Mouse (Mus musculus) liver, postnatal 0 days (tissue): ENCODE results near the gene 1700028K03Rik. TPM values are rescaled to one million over a fixed set of nuclear protein-coding genes. Genes with fewer than 3 reads are reported as not detected.

Source experiments
- ATAC-seq: fragments of 200-750 bp; cut with Nextera tagmentation; 2 replicates; pipeline ENCODE4 v1.8.0; 2017; ENCODE audit warnings: mild to moderate bottlenecking, moderate library complexity
- DNase-seq: peaks from one replicate; pipeline ENCODE4 v3.0.0-alpha.2; 2016
- H3K27ac ChIP-seq: fragments of 300-500 bp; sonication (generic); 2 replicates; pipeline ENCODE4 v1.5.1; 2014; ENCODE audit warnings: antibody characterized with exemption, moderate library complexity, mild to moderate bottlenecking, low read depth
- H3K27me3 ChIP-seq: fragments of 300-500 bp; sonication (generic); 2 replicates; pipeline ENCODE4 v1.6.1; 2014; ENCODE audit warnings: low read length, control low read depth, mixed read lengths; ENCODE audit not compliant: insufficient read depth
- H3K36me3 ChIP-seq: fragments of 300-500 bp; sonication (generic); replicated peaks from 2 replicates; pipeline ENCODE4 v1.6.1; 2014; ENCODE audit warnings: mild to moderate bottlenecking, control low read depth, low read length, moderate library complexity, mixed read lengths; ENCODE audit not compliant: insufficient read depth
- H3K4me1 ChIP-seq: fragments of 300-500 bp; sonication (generic); 2 replicates; pipeline ENCODE4 v1.6.1; 2014; ENCODE audit warnings: antibody characterized with exemption, mild to moderate bottlenecking, control low read depth; ENCODE audit not compliant: insufficient read depth
- H3K4me2 ChIP-seq: fragments of 300-500 bp; sonication (generic); 2 replicates; pipeline ENCODE4 v1.6.1; 2014; ENCODE audit warnings: low read depth, mild to moderate bottlenecking, low read length, moderate library complexity, mixed read lengths
- H3K4me3 ChIP-seq: fragments of 300-500 bp; sonication (generic); 2 replicates; pipeline ENCODE4 v1.5.1; 2014; ENCODE audit warnings: low read depth, low read length
- H3K9ac ChIP-seq: fragments of 300-500 bp; sonication (generic); replicated peaks from 2 replicates; pipeline ENCODE4 v1.6.1; 2014; ENCODE audit warnings: mild to moderate bottlenecking, moderate library complexity
- H3K9me3 ChIP-seq: fragments of 300-500 bp; sonication (generic); 2 replicates; pipeline ENCODE4 v1.6.1; 2016; ENCODE audit warnings: mild to moderate bottlenecking, control low read depth, low read length, mixed read lengths
- CTCF ChIP-seq: sonication (generic); IDR thresholded peaks from 2 replicates; pipeline ENCODE4 v1.5.1; 2016; ENCODE audit warnings: antibody characterized with exemption, low read depth
- EP300 ChIP-seq: IDR thresholded peaks from 2 replicates; pipeline ENCODE4 v1.6.1; 2016; ENCODE audit warnings: antibody characterized with exemption, low read depth, mild to moderate bottlenecking
- WGBS: fragments of 180-500 bp; shearing (Covaris S2); extraction: QIAGEN DNeasy Blood & Tissue Kit; methylation state at CpG from one replicate; pipeline ENCODE4 v1.1.7; 2014; ENCODE audit not compliant: insufficient replicate concordance; 5-methylcytosine and 5-hydroxymethylcytosine counted together
- polyA plus RNA-seq: library from polyadenylated mRNA; unstranded; fragments of >200 nt; fragmentation: Nextera tagmentation; extraction: Ambion mirVana; gene quantifications from 2 replicates; pipeline ENCODE4 v1.2.1, GENCODE M21; 2015

Gene 1700028K03Rik
- polyA plus RNA-seq, 1 experiment from 2014 or later = 0.09 TPM

- H3K36me3 ChIP-seq = peaks cover 3% of the 10 kb centered on the region
- no peaks in the 10 kb centered on the region for H3K9me3 ChIP-seq
- H3K4me3 ChIP-seq = no peak overlapping the region
- no peak overlapping the region for H3K27ac ChIP-seq
- DNase-seq (no peak), ATAC-seq (no peak)
- H3K4me1 ChIP-seq = no peaks in the 10 kb centered on the region
- H3K27me3 ChIP-seq = no peaks in the 10 kb centered on the region
- no peak overlapping the region for H3K9ac ChIP-seq
- no peak overlapping the region for H3K4me2 ChIP-seq
- 67% methylated on average over 5 of the region's 5 CpGs for WGBS
- TF ChIP-seq CTCF (no peak), EP300 (no peak)
Measured at GRCm38 (mm10) chr5:107554336-107554735, 19.8 kb downstream of the 1700028K03Rik start.

DNA sequence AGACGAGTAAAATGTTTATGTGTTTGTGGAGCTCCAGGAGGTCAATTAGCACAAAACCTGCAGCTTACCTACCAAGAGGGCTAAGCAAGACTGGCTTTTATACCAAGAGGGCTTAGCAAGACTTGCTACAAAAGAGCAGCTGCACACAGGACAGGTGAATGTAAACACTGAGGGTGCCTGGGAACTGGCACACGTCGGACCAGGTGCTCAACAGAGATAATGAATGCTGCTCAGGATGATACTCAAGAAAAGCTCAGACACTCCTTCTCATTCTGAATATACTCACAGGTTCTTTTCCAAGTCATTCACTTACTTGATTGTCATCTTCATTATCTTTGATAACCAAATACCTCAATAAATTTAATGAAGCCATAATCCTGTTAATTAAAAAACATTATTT is 22.5 kb downstream of the 1700028K03Rik start:
- ATAC-seq (peak; percentile 64), DNase-seq (no peak)
- no peaks in the 10 kb centered on the region for H3K27me3 ChIP-seq
- H3K27ac ChIP-seq = no peak overlapping the region
- no peaks in the 10 kb centered on the region for H3K4me1 ChIP-seq
- WGBS = 62% methylated on average over 3 of the region's 3 CpGs
- no peak overlapping the region for H3K9ac ChIP-seq
- H3K4me3 ChIP-seq = no peak overlapping the region
- peaks cover 9% of the 10 kb centered on the region for H3K36me3 ChIP-seq
- TF ChIP-seq CTCF (no peak), EP300 (peak; percentile 74; the same call in 1 of the 2 replicates)
- no peak overlapping the region for H3K4me2 ChIP-seq
- H3K9me3 ChIP-seq = no peaks in the 10 kb centered on the region

DNA sequence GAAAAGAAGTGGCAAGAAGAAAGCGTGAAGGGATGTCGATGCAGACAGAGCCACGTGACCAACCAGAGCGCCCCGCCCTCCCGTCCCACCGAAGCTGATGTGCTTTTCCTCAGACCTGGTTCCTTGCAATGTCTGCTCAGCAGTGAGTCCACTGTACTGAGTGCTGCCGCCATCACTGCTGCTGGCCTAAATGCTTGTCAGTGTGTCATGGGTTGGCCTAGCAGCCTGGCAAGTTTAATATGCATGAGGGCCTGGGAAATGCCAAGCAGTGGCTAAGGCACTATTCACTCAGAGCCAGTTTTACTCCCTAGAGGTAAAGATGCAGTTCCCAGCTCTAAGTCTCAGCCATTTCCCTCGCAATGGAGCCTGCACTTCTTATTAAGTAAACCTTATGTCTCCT is 34.6 kb downstream of the 1700028K03Rik start:
- Histone ChIP-seq H3K36me3 (peaks cover 12% of the 10 kb centered on the region), H3K9me3 (no peaks in the 10 kb centered on the region), H3K27ac (no peak overlapping the region), H3K9ac (no peak overlapping the region), H3K27me3 (no peaks in the 10 kb centered on the region), H3K4me1 (no peaks in the 10 kb centered on the region), H3K4me3 (no peak overlapping the region), H3K4me2 (no peak overlapping the region)
- WGBS = 89% methylated on average over 9 of the region's 9 CpGs
- ATAC-seq (no peak), DNase-seq (no peak)
- no peak for TF ChIP-seq EP300
- TF ChIP-seq CTCF = no peak

DNA sequence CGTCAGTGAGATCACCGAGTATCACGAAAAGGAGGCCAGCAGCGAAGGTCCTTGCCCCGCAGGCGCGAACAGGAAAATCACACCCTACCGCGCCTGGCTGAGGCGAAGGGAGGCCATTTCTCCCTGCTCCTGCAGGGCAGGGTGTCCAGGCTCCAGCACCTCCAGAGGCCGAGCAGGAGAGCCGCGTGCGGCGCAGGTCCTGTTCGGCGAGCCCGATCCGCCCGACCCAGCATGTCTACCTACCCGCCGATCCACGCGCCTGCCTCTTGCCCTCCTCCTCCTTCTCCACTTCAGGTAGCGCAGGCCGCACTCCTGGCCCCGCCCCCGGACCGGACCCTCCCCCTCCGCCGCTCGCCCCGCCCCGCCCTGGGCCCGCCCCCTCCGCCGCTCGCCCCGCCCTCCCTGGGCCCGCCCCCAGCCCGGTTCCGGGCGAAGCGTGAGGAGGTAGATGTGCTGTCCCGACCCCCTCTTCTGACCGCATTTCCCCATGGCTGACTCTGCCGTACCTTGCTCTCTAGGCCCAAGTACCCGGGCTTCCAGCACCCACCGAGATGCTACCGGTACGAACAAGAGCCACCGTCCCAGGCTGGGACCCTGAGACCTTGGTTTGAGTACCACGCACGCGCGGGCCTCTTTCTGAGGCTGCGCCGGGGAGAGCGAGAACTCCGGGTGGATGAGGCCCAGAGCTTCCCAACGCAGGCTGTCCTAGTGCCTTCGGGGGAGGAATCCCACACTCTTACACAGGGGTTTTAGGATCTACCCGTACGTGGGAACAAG is 63.0 kb downstream of the 1700028K03Rik start, which contains the start of the genes Rpap2 and Glmn:
Gene Rpap2 (plus strand): TSS at position 73 of the 777 bp plus-strand sequence.
Gene Glmn (minus strand): TSS at position 588 of the 777 bp plus-strand sequence.
- Histone ChIP-seq H3K9me3 (no peaks in the 10 kb centered on the region), H3K27me3 (no peaks in the 10 kb centered on the region), H3K4me3 (peak within 1 kb of the TSS; percentile 64), H3K27ac (peak within 1 kb of the TSS; percentile 78), H3K9ac (peak within 1 kb of the TSS; percentile 74), H3K4me1 (peaks cover 5% of the 10 kb centered on the region; the same call in 1 of the 2 replicates), H3K4me2 (peak within 1 kb of the TSS; percentile 85), H3K36me3 (peaks cover under 1% of the 10 kb centered on the region; the same call in 1 of the 2 replicates)
- peak; percentile 93 for DNase-seq
- peak; percentile 99 for ATAC-seq
- TF ChIP-seq EP300 (no peak), CTCF (no peak)
- under 1% methylated on average over 47 of the region's 64 CpGs for WGBS

DNA sequence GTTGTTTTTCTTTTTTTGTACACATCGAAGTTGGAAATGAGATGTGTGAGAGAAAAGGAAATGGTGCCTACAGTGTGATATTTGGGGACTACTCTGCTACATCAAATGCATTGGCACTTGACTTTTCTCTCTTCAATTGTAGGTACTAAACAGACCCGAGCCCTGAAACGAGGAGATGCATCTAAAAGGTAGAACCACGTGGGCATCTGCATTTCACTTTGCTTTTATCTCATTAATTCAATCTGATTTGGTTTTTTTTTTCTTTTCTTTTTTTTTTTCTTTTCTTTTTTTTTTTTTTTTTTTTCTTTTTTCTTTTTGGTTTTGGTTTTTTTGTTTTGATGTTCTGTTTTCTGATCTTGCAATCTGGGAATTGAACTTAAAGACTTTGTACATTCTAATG is 63.9 kb downstream of the 1700028K03Rik start:
- ATAC-seq (no peak), DNase-seq (no peak)
- Histone ChIP-seq H3K4me2 (peak overlapping the region; percentile 85), H3K4me3 (peak overlapping the region; percentile 64), H3K9ac (peak overlapping the region; percentile 67), H3K27ac (no peak overlapping the region), H3K27me3 (no peaks in the 10 kb centered on the region), H3K36me3 (peaks cover 9% of the 10 kb centered on the region), H3K4me1 (peaks cover 5% of the 10 kb centered on the region; the same call in 1 of the 2 replicates), H3K9me3 (no peaks in the 10 kb centered on the region)
- WGBS = 17% methylated on average over 4 of the region's 4 CpGs
- TF ChIP-seq EP300 = no peak
- no peak for TF ChIP-seq CTCF

Other genes starting within 250 kb of the 1700028K03Rik start
- gene Tgfbr3, start 245.1 kb upstream of the 1700028K03Rik start, polyA plus RNA-seq = 3.8 and 4.4 TPM in 2 replicates
- gene Brdt, start 203.6 kb upstream of the 1700028K03Rik start, polyA plus RNA-seq = 0.29 and 0.44 TPM in 2 replicates
- 0.08 and 0.28 TPM in 2 replicates for gene Ephx4, start 132.0 kb upstream of the 1700028K03Rik start, polyA plus RNA-seq
- not detected in 2 replicates for gene Lpcat2b, start 103.2 kb upstream of the 1700028K03Rik start, polyA plus RNA-seq
- gene Btbd8, start 96.7 kb upstream of the 1700028K03Rik start, polyA plus RNA-seq = 1.1 and 1.5 TPM in 2 replicates
- gene Gm42669, start 27.1 kb upstream of the 1700028K03Rik start, polyA plus RNA-seq = 0.04 TPM in 1 of 2 replicates, not detected in the other
- gene Rpap2, start 62.7 kb downstream of the 1700028K03Rik start, polyA plus RNA-seq = 5.4 and 5.5 TPM in 2 replicates
- 5.9 and 6.9 TPM in 2 replicates for gene Glmn, start 63.2 kb downstream of the 1700028K03Rik start, polyA plus RNA-seq
- 1.3 and 1.4 TPM in 2 replicates for gene Gfi1, start 191.3 kb downstream of the 1700028K03Rik start, polyA plus RNA-seq